Mouse (Mus musculus) inflammation-experienced regulatory T-cells, adult 6 months (primary cell): ENCODE results near the gene Amot. TPM values are rescaled to one million over a fixed set of nuclear protein-coding genes. Genes with fewer than 3 reads are reported as not detected.
A peak's percentile ranks its signal among the peaks of the same experiment; 100 is the strongest.

ENCODE experiments used
- ATAC-seq: one replicate; pipeline ENCODE4 v1.8.0; 2017
- polyA plus RNA-seq, 3 experiments: library from polyadenylated mRNA; unstranded; fragments of 100-300 nt; shearing (Covaris generic); gene quantifications; one replicate each; pipeline ENCODE4 v1.2.1; 2017

Gene Amot
- polyA plus RNA-seq, result under 1 TPM in 2 of 3 experiments, not detected in 1; 0.17 to 0.21 TPM

DNA sequence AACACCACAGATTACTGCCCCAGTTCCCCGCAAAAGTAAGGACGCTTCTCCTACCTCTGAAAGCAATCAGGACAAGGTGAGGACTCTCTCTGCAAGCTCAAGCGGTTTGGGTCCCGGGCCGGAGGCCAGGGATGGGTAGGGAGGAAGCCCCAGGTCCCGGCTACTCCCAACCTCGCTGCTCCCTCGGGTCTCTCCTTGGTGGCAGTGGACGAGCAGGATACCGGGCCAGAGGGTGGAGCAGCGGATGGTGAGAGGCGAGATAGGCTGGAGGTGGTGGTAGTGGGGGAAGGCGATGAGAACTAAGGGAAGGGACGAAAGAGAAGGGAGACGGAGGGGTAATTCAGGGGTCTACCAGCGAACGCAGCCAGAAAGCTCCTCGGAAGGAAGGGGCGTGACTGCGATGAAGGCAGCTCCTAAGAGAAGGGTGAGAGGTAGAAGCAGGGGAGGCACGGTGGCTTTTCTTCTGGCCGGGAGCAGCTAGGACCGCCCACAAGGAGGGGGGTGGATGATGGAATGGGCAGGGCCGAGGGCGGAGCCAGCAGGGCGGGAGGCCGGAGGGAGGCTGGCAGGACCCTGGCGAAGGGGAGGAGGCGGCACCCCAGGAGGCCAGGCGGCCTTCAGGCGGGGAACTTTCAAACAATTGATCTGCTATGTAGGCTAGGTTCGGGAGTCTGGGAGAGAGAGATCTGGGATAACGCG lies at the start of gene Amot:
Amot (minus strand) TSS at position 465 of the 699 bp plus-strand sequence.
- ATAC-seq, result peak; percentile 64

DNA sequence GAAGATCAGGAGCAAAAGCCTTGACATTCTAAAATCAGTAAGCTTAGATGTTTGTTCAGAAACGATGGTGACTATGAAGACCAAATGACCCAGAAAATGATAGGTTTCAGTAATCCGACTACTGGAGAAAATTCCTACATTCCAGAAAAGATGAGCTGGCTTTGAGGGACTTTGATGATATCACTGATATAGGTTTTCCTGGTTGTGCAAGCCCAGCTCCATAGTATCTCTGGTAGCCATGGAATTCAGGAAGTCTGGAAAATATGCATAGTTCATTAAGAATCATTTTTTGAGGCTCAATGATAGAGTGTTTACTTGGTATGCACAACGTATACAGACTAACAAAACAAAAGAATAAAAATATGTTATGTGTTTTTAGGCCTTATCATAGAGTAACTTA lies 40.1 kb upstream of the Amot start:
- ATAC-seq, result no peak

- no peak for ATAC-seq
These were observed 38.9 kb upstream of the Amot start for GRCm38 (mm10) chrX:145543602-145544490.

DNA sequence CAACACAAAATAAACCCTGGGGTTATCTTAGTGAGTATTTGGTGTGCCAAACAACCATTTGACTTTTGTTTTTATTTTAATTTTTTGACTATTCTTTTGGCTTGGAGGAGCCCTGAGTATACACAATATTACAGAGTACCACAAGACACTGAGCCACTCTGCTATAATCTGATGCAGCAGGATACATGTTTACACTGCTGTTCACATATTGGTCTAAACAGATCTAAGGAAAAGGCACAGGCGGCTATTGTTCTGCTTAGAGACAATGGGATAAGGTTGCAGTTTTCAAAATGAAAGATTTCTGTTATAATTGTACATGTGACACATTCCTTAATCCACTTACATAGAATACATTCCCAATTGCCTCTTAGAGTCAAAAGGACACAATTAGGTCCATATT lies 36.1 kb upstream of the Amot start:
- no peak for ATAC-seq

DNA sequence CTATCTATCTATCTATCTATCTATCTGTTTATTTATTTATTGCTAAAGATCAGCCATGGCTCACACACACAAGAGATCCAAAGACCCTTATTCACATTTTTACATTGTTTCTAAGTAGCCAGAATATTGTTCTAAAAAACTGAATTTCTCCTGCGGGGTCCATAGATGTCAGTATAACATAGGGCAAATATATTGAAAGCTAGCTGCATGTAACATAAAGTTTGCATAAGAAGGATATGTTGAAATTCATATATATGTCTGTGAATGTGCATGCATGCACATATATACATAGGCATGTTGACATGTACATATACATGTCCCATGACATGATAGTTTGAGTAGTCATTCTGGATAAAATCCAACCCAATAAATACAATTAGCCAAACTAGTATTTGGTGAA lies 35.3 kb upstream of the Amot start:
- no peak for ATAC-seq

GRCm38 (mm10) chrX:145529602-145530001 lies 24.6 kb upstream of the Amot start:
- ATAC-seq, result no peak

GRCm38 (mm10) chrX:145516322-145517066 lies 11.5 kb upstream of the Amot start:
- no peak for ATAC-seq

DNA sequence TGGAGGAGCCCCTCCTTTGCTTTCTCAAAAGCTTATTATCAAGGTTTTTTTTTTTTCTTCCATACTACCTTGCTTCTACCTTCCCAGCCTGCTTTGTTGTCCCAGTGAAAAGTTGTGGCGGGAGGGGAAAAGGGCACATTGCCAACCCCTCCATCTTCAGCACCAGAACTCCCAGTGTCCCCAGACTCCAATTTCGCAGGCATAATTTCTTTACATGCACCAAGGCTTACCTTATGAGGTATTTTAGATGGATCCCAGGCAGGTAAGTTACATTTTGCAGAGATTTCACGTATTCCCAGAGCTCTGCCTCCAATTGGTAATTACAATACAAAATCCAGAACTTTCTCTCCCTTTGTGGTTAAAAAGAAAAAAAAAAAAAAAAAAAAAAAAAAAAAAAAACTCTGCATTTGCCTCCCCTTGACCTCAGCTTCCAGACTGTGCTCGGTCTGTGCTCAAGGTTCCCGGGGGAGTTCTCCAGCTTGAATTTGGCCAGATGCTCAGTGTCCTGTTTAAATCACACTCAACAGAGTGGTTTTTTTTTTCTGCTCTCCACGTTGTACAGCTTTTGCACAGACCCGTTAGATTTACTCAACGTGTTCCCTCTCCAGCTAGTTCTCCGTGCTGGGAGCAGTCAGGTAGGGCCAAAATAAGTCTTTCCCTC lies 10.6 kb upstream of the Amot start:
- ATAC-seq, result no peak

- no peak for ATAC-seq
These were observed 5.7 kb upstream of the Amot start for GRCm38 (mm10) chrX:145510675-145511074.

- no peak for ATAC-seq
These were observed 648 bp upstream of the Amot start for GRCm38 (mm10) chrX:145505457-145506201.

DNA sequence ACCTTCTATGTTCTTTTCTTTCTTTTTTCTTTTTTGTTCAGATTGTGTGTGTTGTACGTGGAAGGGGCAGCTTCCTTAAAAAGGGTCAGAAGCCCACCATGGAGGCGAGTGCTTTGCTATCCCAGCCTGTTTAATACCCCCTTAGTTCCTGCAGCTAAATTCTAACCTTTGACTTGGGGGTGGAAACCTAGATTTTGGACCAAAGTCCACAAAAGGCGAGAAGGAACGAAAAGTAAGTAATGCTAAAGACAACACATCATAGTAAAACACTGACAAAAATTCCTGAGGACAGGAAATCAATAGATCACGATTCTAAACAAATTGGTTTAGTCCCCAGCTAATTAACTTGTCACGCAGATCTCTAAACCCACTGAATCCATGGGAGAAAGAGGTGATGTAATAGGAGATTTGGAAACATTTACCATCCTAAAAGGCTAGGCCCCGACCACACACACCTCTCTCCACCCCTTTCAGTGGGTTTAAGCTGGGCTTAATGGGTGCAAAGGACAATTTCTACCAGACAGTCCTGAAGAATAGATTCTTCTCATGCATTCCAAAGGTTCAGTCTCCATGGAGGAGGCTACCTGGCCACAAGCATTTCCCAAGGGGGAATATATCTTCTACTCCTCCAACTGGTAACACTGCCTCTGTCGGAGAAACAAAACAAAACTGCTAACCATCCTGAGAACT lies 3.2 kb downstream of the Amot start:
- no peak for ATAC-seq

GRCm38 (mm10) chrX:145499101-145499500 lies 5.9 kb downstream of the Amot start:
- ATAC-seq, result no peak

- ATAC-seq, result no peak
These were observed 6.3 kb downstream of the Amot start for GRCm38 (mm10) chrX:145498691-145499090.

DNA sequence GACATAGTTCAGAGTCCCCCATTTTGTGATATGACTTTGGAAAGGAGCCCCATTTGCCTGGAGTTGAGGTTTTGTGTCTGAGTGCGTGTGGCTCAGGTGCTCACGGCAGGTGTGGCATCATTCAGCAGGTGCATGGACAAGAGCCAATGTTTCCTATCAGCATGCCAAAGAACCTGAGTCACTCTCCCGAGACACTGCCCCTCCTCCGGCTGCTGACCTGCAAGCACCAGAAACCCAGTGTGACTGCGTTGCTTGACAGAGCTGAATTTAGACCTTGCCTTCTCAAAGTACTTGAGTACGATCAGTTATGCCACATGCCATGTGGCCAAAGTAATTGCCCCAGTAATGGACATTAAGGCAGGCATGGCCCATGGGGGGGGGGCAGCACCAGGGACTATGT lies 7.5 kb downstream of the Amot start:
- ATAC-seq, result no peak

GRCm38 (mm10) chrX:145495381-145495780 lies 9.6 kb downstream of the Amot start:
- ATAC-seq, result no peak

DNA sequence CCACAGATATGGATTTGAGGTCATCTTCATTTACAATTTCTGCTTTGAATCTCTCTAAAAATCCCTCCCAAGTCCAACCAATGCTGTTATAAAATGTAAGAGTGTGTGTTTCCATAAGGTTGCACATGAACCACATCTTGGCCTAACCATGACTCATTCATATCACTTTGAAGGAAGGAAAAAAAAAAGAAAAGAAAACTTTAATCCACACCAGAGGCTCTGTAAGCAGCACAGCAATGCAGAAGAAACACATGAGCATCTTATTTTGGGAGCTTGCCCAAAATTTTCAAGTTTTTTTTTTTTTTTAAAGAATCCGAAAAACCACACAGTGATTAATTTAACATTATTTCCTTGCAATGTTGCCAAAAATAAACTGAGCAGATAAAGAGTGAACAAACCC lies 14.2 kb downstream of the Amot start:
- no peak for ATAC-seq

- ATAC-seq, result no peak
These were observed 14.6 kb downstream of the Amot start for GRCm38 (mm10) chrX:145490417-145490816.

- no peak for ATAC-seq
These were observed 15.0 kb downstream of the Amot start for GRCm38 (mm10) chrX:145489950-145490349.

DNA sequence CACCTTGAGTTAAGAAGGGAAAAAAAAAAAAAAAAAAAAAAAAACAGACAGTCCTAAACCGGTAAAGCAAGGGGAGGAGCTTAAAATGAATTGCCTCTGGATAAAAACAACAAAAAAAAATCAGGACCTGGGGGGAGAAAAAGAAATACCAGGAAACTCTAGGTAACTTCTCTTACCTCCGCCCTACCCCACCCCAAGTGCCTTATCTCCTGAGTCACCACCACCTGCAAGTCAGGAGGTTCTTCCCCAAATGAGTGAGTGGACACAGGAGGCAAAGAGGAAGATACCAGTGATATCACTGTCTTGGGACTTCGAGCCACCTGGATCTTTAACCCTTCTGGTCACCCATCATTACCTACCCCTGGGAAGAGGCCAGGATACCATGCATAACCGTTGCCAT lies 19.5 kb downstream of the Amot start:
- ATAC-seq, result no peak

DNA sequence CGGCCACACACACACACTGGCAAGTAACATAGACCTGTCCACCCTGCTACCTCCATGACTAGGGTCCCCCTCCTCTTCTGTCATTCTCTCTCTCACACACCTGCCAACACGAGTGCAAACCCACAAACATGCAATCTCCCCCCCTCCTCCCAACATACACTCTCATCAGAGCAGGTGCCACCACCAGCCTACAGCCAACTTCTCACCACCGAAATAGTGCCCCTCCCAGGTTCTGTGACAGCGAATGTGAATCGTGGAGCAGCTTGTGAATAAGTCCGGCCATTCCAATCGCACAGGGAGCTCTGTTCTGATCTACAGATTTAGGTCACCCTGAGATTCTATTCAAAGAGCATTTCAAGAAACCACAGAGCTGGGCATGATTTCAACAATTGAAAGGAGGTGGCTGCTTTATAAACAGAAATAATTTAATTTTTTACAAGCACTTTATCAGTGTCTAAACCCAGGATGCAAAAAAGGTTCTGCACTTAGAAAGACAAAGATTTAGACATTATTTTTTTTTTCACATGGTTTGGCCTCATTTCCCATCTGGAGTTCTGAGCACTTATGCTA lies 21.4 kb downstream of the Amot start:
- no peak for ATAC-seq

- no peak for ATAC-seq
These were observed 22.6 kb downstream of the Amot start for GRCm38 (mm10) chrX:145482383-145482782.
